Comparison of ENCODE assay signal across 9 mouse cellular contexts in the genomic region with DNA sequence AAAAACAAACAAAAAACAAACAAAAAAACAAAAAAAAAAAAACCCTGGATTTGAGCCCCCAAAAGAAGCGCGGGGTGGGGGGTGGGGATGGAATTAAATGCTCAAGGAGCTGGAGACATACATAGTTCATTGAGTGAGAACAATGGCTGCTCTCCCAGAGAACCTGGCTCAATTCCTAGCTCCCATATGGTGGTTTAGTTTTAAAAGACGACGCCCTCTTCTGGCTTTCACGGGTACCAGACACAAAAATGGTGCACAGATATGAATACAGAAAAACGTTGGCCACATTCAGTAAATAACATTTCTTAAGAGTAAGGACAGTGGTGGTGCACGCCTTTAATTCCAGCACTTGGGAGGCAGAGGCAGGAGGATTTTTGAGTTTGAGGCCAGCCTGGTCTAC. TPM values are rescaled to one million over a fixed set of nuclear protein-coding genes. Genes with fewer than 3 reads are reported as not detected.
DNase-seq lines count a peak whose midpoint lies in the region; ATAC-seq lines count a peak whose summit lies in the region.
"Had no signal": no experiment of that assay in that cellular context is flagged by ENCODE, and none has a peak within 500 bp of the region (broad histone marks: within the 10 kb centered on the region; RNA-seq: fewer than 3 reads in every experiment).

No protein-coding gene starts in this region.

- peak overlapping the region; percentile 84 for H3K4me2 ChIP-seq in heart, embryonic 13.5 days
- peak overlapping the region; percentile 75; the same call in 1 of the 2 replicates for H3K4me2 ChIP-seq in midbrain, embryonic 13.5 days (replicated peaks)

- peak overlapping the region; percentile 80; the same call in 1 of the 2 replicates for H3K4me3 ChIP-seq in heart, embryonic 13.5 days
- no peak overlapping the region for H3K4me3 ChIP-seq in midbrain, embryonic 13.5 days (replicated peaks)

- intact Hi-C loops in heart, postnatal 10 days (cut with DNase I): loop anchor here (5.0 kb wide), 1 partner anchor 64 kb away; a partner anchor contains a TSS

- 79% methylated on average over 7 of the region's 7 CpGs for WGBS in heart, embryonic 13.5 days
- WGBS in midbrain, embryonic 13.5 days: 80% methylated on average over 7 of the region's 7 CpGs

- H3K36me3 ChIP-seq in heart, embryonic 13.5 days: peaks cover 9% of the 10 kb centered on the region
- H3K36me3 ChIP-seq in midbrain, embryonic 13.5 days: peaks cover 8% of the 10 kb centered on the region; the same call in 1 of the 2 replicates

- DNase-seq in heart, postnatal 10 days: no peak
- peak; percentile 74 for DNase-seq in ES-CJ7 (ENCODE audit: low read depth, low spot score)
- peak; percentile 33 for DNase-seq in cerebellum, adult 9-11 months
- DNase-seq in frontal cortex, postnatal 36 days (ENCODE audit: low spot score in 2 of 2): no peak
- DNase-seq in adrenal gland, adult 2 months: no peak
- DNase-seq in kidney, adult 8-10 months: no peak

- H3K9me3 ChIP-seq in heart, embryonic 13.5 days: no peaks in the 10 kb centered on the region
- no peaks in the 10 kb centered on the region for H3K9me3 ChIP-seq in midbrain, embryonic 13.5 days
- H3K9me3 ChIP-seq: midbrain, embryonic 12.5 days had no signal

- H3K27ac ChIP-seq in heart, embryonic 13.5 days (replicated peaks): no peak overlapping the region
- no peak overlapping the region for H3K27ac ChIP-seq in midbrain, embryonic 13.5 days
- H3K27ac ChIP-seq: midbrain, embryonic 12.5 days had no signal

- no peaks in the 10 kb centered on the region for H3K27me3 ChIP-seq in heart, embryonic 13.5 days (replicated peaks)
- H3K27me3 ChIP-seq in midbrain, embryonic 13.5 days: no peaks in the 10 kb centered on the region
- H3K27me3 ChIP-seq: midbrain, embryonic 12.5 days had no signal

- ATAC-seq in heart, embryonic 13.5 days (ENCODE audit: extremely low read depth, insufficient number of reproducible peaks, low FRiP score, low TSS enrichment): no peak
- ATAC-seq in midbrain, embryonic 13.5 days: no peak

- no peak overlapping the region for H3K9ac ChIP-seq in heart, embryonic 13.5 days
- H3K9ac ChIP-seq in midbrain, embryonic 13.5 days (replicated peaks): no peak overlapping the region

- H3K4me1 ChIP-seq in heart, embryonic 13.5 days: peaks cover 6% of the 10 kb centered on the region
- H3K4me1 ChIP-seq in midbrain, embryonic 13.5 days (replicated peaks): peaks cover 3% of the 10 kb centered on the region; the same call in 1 of the 2 replicates

RNA-seq across cellular contexts. Expression of a gene that starts 1.6 kb away (rescaled TPM):
- 25.8 and 30.2 TPM in 2 replicates for polyA plus RNA-seq in heart, embryonic 13.5 days (2015; fragmentation: Nextera tagmentation; extraction: Ambion mirVana)
- total RNA-seq in heart, postnatal 10 days (2021): 10 to 100 TPM; 49.3 to 54.5 TPM
- polyA plus RNA-seq in midbrain, embryonic 13.5 days (2015; fragmentation: Nextera tagmentation; extraction: Ambion mirVana): 33.7 and 35.7 TPM in 2 replicates
- total RNA-seq in adrenal gland, adult 2 months (2021): 10 to 100 TPM; 50.1 TPM
- polyA plus RNA-seq in adrenal gland, adult 2 months (2012; rRNA removed): 7.1 and 8.6 TPM in 2 replicates

RNA-seq across cellular contexts. Expression of a gene that starts 11.2 kb away (rescaled TPM):
- 6.1 and 6.4 TPM in 2 replicates for polyA plus RNA-seq in heart, embryonic 13.5 days (2015; fragmentation: Nextera tagmentation; extraction: Ambion mirVana)
- total RNA-seq in heart, postnatal 10 days (2021): 10 to 100 TPM; 25.6 to 30.0 TPM
- 15.2 and 17.5 TPM in 2 replicates for polyA plus RNA-seq in midbrain, embryonic 13.5 days (2015; fragmentation: Nextera tagmentation; extraction: Ambion mirVana)
- total RNA-seq in adrenal gland, adult 2 months (2021): 10 to 100 TPM; 17.6 to 29.7 TPM
- 23.0 and 25.5 TPM in 2 replicates for polyA plus RNA-seq in adrenal gland, adult 2 months (2012; rRNA removed)

RNA-seq across cellular contexts. Expression of a gene that starts 31.8 kb away (rescaled TPM):
- 3.3 and 4.4 TPM in 2 replicates for polyA plus RNA-seq in heart, embryonic 13.5 days (2015; fragmentation: Nextera tagmentation; extraction: Ambion mirVana)
- 1 to 10 TPM in 1 of 2 experiments, under 1 TPM in 1; 0.64 to 2.0 TPM for total RNA-seq in heart, postnatal 10 days (2021)
- polyA plus RNA-seq in midbrain, embryonic 13.5 days (2015; fragmentation: Nextera tagmentation; extraction: Ambion mirVana): 1.8 and 2.2 TPM in 2 replicates
- under 1 TPM; 0.55 to 0.61 TPM for total RNA-seq in adrenal gland, adult 2 months (2021)
- polyA plus RNA-seq in adrenal gland, adult 2 months (2012; rRNA removed): 1.0 and 2.3 TPM in 2 replicates

Comparison
In these comparisons a context has a peak if more than half of its experiments do, and no peak if none do; other contexts are left out.
1. DNase-seq: peak in ES-CJ7 (single experiment) and cerebellum, adult 9-11 months (single experiment); none in heart, postnatal 10 days (0 of 2), frontal cortex, postnatal 36 days (0 of 2), adrenal gland, adult 2 months (single experiment) and kidney, adult 8-10 months (0 of 2).